Mouse (Mus musculus): ENCODE results near the gene Tcf7l2. TPM values are rescaled to one million over a fixed set of nuclear protein-coding genes. Genes with fewer than 3 reads are reported as not detected.

Tcf7l2 gene
- total and polyA plus RNA-seq, 2 experiments from 2014 or later: 3.9 to 71.6 TPM

GRCm38 (mm10) chr19:55895317-55895716 lies 153.7 kb downstream of the Tcf7l2 start:
- no peaks in the 10 kb centered on the region for H3K9me3 ChIP-seq (ENCODE audit: low read length)
- TF ChIP-seq CTCF (IDR thresholded peaks at IDR 0.05; ENCODE audit: low read depth): peak; percentile 54
- peak; percentile 85 for ATAC-seq
- H3K36me3 ChIP-seq (ENCODE audit: insufficient read depth, low read length): no peaks in the 10 kb centered on the region
- peaks cover 5% of the 10 kb centered on the region; the same call in 1 of the 2 replicates for H3K27me3 ChIP-seq (ENCODE audit: insufficient read depth, low read length)
- H3K9ac ChIP-seq (replicated peaks; ENCODE audit: low read length): 0 out of 2 replicates have a peak overlapping the region, but pooled peaks have one; percentile 3
- peak overlapping the region; percentile 62 for H3K4me2 ChIP-seq (ENCODE audit: low read depth, low read length)
- peak; percentile 79 for DNase-seq (ENCODE audit: low spot score)
- H3K4me3 ChIP-seq (ENCODE audit: low read length): peak overlapping the region; percentile 30
- no peak overlapping the region for H3K27ac ChIP-seq
- no peaks in the 10 kb centered on the region for H3K4me1 ChIP-seq (ENCODE audit: insufficient read depth, low read length)
- under 1% methylated on average over 27 of the region's 27 CpGs for WGBS

DNA sequence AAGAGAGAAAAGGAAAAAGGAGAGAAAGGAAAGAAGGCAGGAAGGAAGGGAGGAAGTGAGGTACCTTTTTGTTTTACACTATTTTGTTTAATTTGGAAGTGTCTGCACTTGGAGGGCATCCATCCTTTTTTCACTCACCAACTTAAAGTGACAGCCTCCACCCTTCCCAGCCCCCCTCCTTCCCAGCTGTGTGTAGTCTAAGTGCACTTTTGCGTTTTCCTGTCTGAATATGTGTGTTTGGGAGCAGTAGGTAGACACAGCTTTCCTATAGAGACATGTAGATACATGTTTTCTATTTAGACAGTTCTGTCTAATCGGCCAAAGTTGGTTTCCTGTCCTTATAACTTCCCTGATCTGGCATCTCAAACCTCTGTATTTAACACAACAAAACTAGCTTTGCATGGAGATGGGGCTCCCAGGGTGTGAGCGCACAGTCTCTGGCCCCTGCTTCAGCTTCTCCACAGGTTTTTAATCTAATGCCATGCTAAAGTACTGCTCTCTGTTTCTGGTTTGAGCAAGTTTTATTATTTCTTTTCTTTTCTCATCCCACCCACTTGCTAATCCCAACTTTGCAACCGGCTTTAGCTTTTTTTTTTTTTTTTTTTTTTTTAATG lies 154.3 kb downstream of the Tcf7l2 start:
- Histone ChIP-seq H3K4me3 (ENCODE audit: low read length) (peak overlapping the region; percentile 30), H3K36me3 (ENCODE audit: insufficient read depth, low read length) (no peaks in the 10 kb centered on the region), H3K4me1 (ENCODE audit: insufficient read depth, low read length) (no peaks in the 10 kb centered on the region), H3K9ac (replicated peaks; ENCODE audit: low read length) (no peak overlapping the region), H3K27ac (no peak overlapping the region), H3K4me2 (ENCODE audit: low read depth, low read length) (peak overlapping the region; percentile 62), H3K9me3 (ENCODE audit: low read length) (no peaks in the 10 kb centered on the region), H3K27me3 (ENCODE audit: insufficient read depth, low read length) (peaks cover 5% of the 10 kb centered on the region; the same call in 1 of the 2 replicates)
- no peak for TF ChIP-seq CTCF (IDR thresholded peaks at IDR 0.05; ENCODE audit: low read depth)
- ATAC-seq (no peak), DNase-seq (ENCODE audit: low spot score) (no peak)
- 22% methylated on average over 4 of the region's 4 CpGs for WGBS

- 18% methylated on average over 10 of the region's 10 CpGs for WGBS
- Histone ChIP-seq H3K27me3 (ENCODE audit: insufficient read depth, low read length) (peaks cover 5% of the 10 kb centered on the region; the same call in 1 of the 2 replicates), H3K9me3 (ENCODE audit: low read length) (no peaks in the 10 kb centered on the region), H3K27ac (no peak overlapping the region), H3K4me1 (ENCODE audit: insufficient read depth, low read length) (no peaks in the 10 kb centered on the region), H3K4me2 (ENCODE audit: low read depth, low read length) (peak overlapping the region; percentile 8; the same call in 1 of the 2 replicates), H3K4me3 (ENCODE audit: low read length) (no peak overlapping the region), H3K9ac (replicated peaks; ENCODE audit: low read length) (no peak overlapping the region), H3K36me3 (ENCODE audit: insufficient read depth, low read length) (no peaks in the 10 kb centered on the region)
- ATAC-seq (no peak), DNase-seq (ENCODE audit: low spot score) (no peak)
- TF ChIP-seq CTCF (IDR thresholded peaks at IDR 0.05; ENCODE audit: low read depth): no peak
Observed at GRCm38 (mm10) chr19:55896629-55897028, 155.0 kb downstream of the Tcf7l2 start.

GRCm38 (mm10) chr19:55902573-55903385 lies 161.2 kb downstream of the Tcf7l2 start:
- no peaks in the 10 kb centered on the region for H3K36me3 ChIP-seq (ENCODE audit: insufficient read depth, low read length)
- no peak for TF ChIP-seq CTCF (IDR thresholded peaks at IDR 0.05; ENCODE audit: low read depth)
- ATAC-seq: no peak
- no peak overlapping the region for H3K27ac ChIP-seq
- H3K9ac ChIP-seq (replicated peaks; ENCODE audit: low read length): no peak overlapping the region
- H3K4me2 ChIP-seq (ENCODE audit: low read depth, low read length): no peak overlapping the region
- no peaks in the 10 kb centered on the region for H3K9me3 ChIP-seq (ENCODE audit: low read length)
- DNase-seq (ENCODE audit: low spot score): no peak
- 51% methylated on average over 12 of the region's 12 CpGs for WGBS
- H3K27me3 ChIP-seq (ENCODE audit: insufficient read depth, low read length): peaks cover 2% of the 10 kb centered on the region; the same call in 1 of the 2 replicates
- no peak overlapping the region for H3K4me3 ChIP-seq (ENCODE audit: low read length)
- no peaks in the 10 kb centered on the region for H3K4me1 ChIP-seq (ENCODE audit: insufficient read depth, low read length)

DNA sequence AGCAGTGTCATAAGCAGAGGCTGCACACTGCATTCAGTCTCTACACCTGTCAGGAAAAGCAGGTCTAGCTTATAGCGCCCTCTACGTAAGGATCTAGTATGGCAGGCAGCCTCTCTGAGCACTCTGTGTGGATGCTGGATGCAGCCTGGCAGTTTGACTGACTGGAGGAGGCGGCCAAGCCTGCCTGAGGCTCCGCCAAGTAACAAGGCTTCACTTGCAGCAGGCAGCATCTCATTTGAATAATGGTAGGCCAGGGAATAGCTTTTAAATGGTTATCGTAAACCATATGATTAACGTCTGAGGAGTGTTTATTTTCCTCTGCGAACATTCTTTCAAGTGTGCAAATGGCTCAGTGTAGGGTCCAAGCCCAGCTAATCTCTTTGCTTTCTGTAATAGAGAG lies 167.4 kb downstream of the Tcf7l2 start:
- H3K4me3 ChIP-seq (ENCODE audit: low read length): no peak overlapping the region
- H3K9ac ChIP-seq (replicated peaks; ENCODE audit: low read length): no peak overlapping the region
- H3K4me1 ChIP-seq (ENCODE audit: insufficient read depth, low read length): no peaks in the 10 kb centered on the region; the same call in 1 of the 2 replicates
- H3K4me2 ChIP-seq (ENCODE audit: low read depth, low read length): no peak overlapping the region
- no peak overlapping the region for H3K27ac ChIP-seq
- H3K27me3 ChIP-seq (ENCODE audit: insufficient read depth, low read length): no peaks in the 10 kb centered on the region; the same call in 1 of the 2 replicates
- H3K9me3 ChIP-seq (ENCODE audit: low read length): no peaks in the 10 kb centered on the region
- DNase-seq (ENCODE audit: low spot score) (peak; percentile 52), ATAC-seq (no peak)
- no peaks in the 10 kb centered on the region for H3K36me3 ChIP-seq (ENCODE audit: insufficient read depth, low read length)
- 47% methylated on average over 7 of the region's 7 CpGs for WGBS
- peak; percentile 54 for TF ChIP-seq CTCF (IDR thresholded peaks at IDR 0.05; ENCODE audit: low read depth)

DNA sequence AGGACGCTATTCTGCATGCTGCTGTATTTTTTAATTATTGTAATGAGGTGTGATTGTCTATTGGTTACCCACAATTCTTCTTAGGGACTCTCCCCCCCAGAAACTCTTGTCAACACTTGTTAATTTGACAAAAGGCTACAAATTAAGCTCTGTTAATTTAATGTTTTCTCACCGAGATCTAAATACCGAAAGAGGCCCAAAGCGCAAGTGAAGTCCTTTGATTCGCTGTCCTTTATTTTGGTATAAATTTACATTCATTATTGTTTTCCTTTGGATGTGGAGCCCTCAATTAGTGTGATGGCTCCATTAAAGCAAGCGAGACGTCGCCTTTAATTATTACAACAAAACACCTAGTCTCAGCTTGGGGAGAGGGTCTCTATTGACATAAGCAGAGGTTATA lies 170.3 kb downstream of the Tcf7l2 start:
- DNase-seq (ENCODE audit: low spot score): no peak
- no peaks in the 10 kb centered on the region; the same call in 1 of the 2 replicates for H3K4me1 ChIP-seq (ENCODE audit: insufficient read depth, low read length)

More for the DNA sequence above, 170.3 kb downstream of the Tcf7l2 start:
- no peaks in the 10 kb centered on the region for H3K36me3 ChIP-seq (ENCODE audit: insufficient read depth, low read length)
- H3K27ac ChIP-seq: no peak overlapping the region
- H3K9ac ChIP-seq (replicated peaks; ENCODE audit: low read length): no peak overlapping the region
- H3K4me2 ChIP-seq (ENCODE audit: low read depth, low read length): no peak overlapping the region
- H3K9me3 ChIP-seq (ENCODE audit: low read length): no peaks in the 10 kb centered on the region
- TF ChIP-seq CTCF (IDR thresholded peaks at IDR 0.05; ENCODE audit: low read depth): no peak
- ATAC-seq: no peak
- 73% methylated on average over 8 of the region's 8 CpGs for WGBS
- no peaks in the 10 kb centered on the region for H3K27me3 ChIP-seq (ENCODE audit: insufficient read depth, low read length)
- no peak overlapping the region for H3K4me3 ChIP-seq (ENCODE audit: low read length)

Data from hindbrain, postnatal 0 days (tissue).